Mouse (Mus musculus) retina, adult 2 months (tissue): ENCODE measurements at regions not wholly inside any gene's neighbourhood (a gene's known extent, or its start where the extent isn't known, plus 50 kb on each side); places are given as distances from the start of the nearest gene placed in this dataset.
"Not testable (repeated sequence)": the region's sequence is repeated elsewhere in the genome, so short reads cannot be mapped to it uniquely, and the experiment has no call there.

Experiments
- DNase-seq: peaks from one replicate; pipeline ENCODE4 v3.0.0-alpha.2; 2012; ENCODE audit warnings: low read depth, low spot score

GRCm38 (mm10) chr9:83728428-83728827 lies 77.6 kb downstream of the Elovl4 start:
- DNase-seq, result no peak

DNA sequence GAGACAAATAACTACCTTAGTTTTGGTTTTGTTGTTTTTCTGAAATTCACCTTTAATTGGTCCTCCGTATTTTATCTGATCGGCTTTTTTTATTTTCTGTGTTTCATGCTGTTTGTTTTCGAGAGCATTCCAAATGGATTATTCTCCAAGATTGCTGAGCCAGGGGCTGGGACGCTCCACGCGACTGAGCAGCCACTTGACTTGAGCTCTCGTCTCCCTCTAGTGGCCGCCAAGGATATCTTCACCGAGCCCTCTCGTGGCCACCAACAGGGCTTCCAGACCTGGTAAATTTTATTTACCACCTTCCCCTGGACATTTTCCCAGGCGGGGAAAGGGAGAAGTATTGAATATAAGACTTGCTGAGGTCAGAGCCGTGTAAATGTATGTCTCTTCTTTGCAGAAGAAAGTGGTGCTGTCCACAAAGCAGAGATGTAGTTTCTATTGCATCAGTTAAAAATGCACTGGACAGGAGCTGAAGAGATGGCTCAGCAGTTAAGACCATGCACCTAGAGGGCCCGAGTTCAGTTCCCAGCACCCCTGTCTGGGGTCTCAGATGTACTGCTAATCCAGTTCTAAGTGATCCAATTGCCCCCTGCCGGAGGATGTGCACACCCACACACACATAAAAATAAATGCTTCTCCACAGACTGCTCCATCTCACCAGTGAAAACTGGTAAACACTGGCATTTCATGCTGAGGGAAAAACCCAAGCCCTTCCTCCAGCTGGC lies 78.5 kb downstream of the Elovl4 start:
- DNase-seq, result peak; percentile 73

GRCm38 (mm10) chr9:83726979-83727378 lies 79.1 kb downstream of the Elovl4 start:
- no peak for DNase-seq

- no peak for DNase-seq
Observed at GRCm38 (mm10) chr9:83726105-83726504, 80.0 kb downstream of the Elovl4 start.

- no peak for DNase-seq
Observed at GRCm38 (mm10) chr9:83725545-83725944, 80.5 kb downstream of the Elovl4 start.

DNA sequence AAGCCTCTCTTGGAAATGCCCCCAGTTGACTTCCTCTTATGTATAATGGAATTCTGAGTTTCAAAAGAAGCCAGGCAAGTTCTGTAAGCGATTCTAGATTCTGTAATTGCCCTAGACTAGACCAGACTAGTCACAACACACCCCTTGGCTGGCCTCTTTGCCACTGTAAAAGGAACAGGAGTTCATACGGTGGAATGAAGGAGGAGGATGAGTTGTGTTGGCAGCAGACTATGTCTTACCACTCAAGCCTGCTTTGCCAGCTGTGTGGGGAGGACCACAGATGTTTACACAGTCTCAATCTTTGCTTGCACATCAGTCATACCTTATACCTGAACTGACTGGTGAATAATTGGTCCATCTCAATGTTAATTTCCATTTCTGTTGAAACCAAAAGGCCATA lies 85.1 kb downstream of the Elovl4 start:
- no peak for DNase-seq

GRCm38 (mm10) chr9:83719811-83720210 lies 86.3 kb downstream of the Elovl4 start:
- DNase-seq, result no peak

DNA sequence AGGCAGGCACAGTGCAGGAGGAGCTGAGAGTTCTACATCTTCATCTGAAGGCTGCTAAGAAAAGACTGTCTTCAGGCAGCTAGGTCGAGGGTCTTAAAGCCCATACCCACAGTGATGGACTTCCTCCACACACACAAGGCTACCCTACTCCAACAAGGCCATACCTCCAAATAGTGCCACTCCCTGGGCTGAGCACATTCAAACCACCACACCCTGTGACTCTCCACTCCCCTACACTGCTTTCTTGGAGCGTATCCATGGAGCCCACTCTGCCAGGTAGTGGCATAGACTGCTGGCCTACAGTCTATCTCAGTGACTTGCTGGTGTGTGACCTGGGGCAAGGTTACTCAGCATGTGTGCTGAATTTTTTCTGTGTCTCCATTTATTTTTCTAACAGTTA lies 88.0 kb downstream of the Elovl4 start:
- DNase-seq, result not testable (repeated sequence)

- DNase-seq, result no peak
Observed at GRCm38 (mm10) chr9:83716101-83716763, 89.8 kb downstream of the Elovl4 start.

DNA sequence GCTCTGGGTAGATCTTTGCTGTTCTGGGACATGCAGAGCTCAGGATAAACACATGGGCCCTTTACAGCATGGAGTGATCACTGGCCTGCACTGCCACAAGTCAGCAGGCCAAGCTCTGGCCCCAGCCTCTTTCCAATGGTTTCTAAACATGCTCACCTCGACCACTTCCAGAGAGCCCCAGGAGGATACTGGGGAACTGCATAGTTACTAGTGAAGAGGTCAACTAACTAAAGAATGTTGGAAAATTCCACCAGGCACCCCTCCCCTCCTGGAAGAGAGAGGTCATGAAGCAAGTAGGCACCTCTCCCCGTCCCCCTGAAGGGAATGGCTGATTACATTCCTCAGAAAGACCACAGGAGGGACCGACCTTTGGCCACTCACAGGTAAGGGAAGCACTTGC lies 98.7 kb downstream of the Elovl4 start:
- no peak for DNase-seq

DNA sequence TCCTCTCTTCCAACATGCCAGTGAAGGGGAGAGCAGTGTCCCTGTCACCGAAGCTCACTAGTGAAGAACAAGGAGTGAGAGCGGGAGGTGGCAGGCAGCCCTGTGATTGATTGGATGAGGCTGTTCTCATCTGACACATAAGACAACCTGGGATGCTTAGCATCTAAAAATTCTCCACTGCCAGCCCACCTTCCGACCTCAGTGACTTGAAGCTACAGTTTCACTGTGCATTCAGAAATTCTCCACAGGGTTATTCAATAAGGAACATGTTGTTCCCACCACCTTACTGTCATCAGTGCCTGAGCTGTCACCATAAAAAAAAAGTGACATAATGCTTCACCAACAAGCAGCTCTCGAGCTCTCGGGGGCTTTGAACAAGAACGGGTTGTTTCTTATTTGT lies 100.0 kb downstream of the Elovl4 start:
- no peak for DNase-seq

- no peak for DNase-seq
Observed at GRCm38 (mm10) chr9:83704186-83704585, 101.9 kb downstream of the Elovl4 start.

DNA sequence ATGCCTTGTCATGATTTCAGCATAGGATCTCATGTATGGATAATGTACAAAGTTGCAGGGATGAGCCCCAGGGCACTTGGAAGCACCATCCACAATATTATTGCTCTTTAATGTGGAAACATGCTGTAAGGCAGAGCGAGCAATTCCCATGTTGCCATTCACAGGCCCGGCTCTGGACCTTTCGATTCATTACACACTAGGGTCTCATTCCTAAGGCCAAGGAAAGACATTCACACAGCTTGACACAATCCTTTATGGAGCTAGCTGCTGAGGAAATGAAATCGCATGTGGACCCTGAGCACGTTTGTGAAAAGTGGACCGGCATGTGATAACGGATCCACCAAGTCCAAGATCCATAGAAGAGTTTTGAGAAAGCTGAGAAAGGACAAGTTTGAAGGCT lies 105.2 kb downstream of the Elovl4 start:
- no peak for DNase-seq

GRCm38 (mm10) chr9:83700056-83700455 lies 106.0 kb downstream of the Elovl4 start:
- no peak for DNase-seq

GRCm38 (mm10) chr9:83691332-83692198 lies 114.5 kb downstream of the Elovl4 start:
- peak; percentile 74 for DNase-seq
